Mouse (Mus musculus): ENCODE results near the gene Sptbn2. TPM values are rescaled to one million over a fixed set of nuclear protein-coding genes. Genes with fewer than 3 reads are reported as not detected.

Sptbn2 gene
- polyA plus RNA-seq (2014; fragmentation: Nextera tagmentation; extraction: Ambion mirVana) = 1.8 and 2.9 TPM in 2 replicates

GRCm38 (mm10) chr19:4711098-4711600 lies at the start of gene Sptbn2:
Sptbn2 (plus strand) TSS chr19:4711167.
- WGBS = 11% methylated on average over 13 of the region's 13 CpGs
- peaks cover 54% of the 10 kb centered on the region for H3K27me3 ChIP-seq (ENCODE audit: control insufficient read depth, insufficient read depth, low read length)

DNA sequence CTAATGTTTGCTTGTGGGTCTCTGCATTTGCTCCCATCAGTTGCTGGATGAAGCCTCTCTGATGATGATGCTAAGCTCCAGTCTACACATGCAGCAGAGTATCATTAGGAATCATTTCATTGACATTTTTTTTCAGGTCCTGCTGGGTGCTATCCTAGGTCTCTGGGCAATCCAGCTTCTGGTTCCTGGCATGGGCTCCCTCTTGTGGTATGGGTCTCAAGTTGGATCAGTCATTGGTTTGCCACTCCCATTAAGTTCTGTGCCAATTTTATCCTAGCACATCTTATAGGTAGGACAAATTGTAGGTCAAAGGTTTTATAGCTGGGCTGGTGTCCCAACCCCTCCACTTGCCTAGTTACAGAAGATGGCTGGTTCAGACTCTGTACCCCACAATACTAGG lies 44.2 kb upstream of the Sptbn2 start:
- Histone ChIP-seq H3K27ac (ENCODE audit: low read depth, low read length) (no peak overlapping the region), H3K9ac (ENCODE audit: low read depth, low read length) (no peak overlapping the region), H3K4me3 (ENCODE audit: low read length) (no peak overlapping the region), H3K27me3 (ENCODE audit: control insufficient read depth, insufficient read depth, low read length) (no peaks in the 10 kb centered on the region), H3K9me3 (ENCODE audit: control insufficient read depth, low read length) (no peaks in the 10 kb centered on the region), H3K4me2 (replicated peaks; ENCODE audit: low read depth, low read length) (no peak overlapping the region), H3K36me3 (ENCODE audit: control insufficient read depth, insufficient read depth, low read length) (no peaks in the 10 kb centered on the region), H3K4me1 (ENCODE audit: control insufficient read depth, insufficient read depth, low read length) (no peaks in the 10 kb centered on the region)
- ATAC-seq (ENCODE audit: low FRiP score, low TSS enrichment) = no peak

More at GRCm38 (mm10) chr19:4711098-4711600, at the start of gene Sptbn2:
- no peak within 1 kb of the TSS for H3K27ac ChIP-seq (ENCODE audit: low read depth, low read length)
- peaks cover 9% of the 10 kb centered on the region; the same call in 1 of the 2 replicates for H3K4me1 ChIP-seq (ENCODE audit: control insufficient read depth, insufficient read depth, low read length)
- H3K9me3 ChIP-seq (ENCODE audit: control insufficient read depth, low read length) = no peaks in the 10 kb centered on the region
- ATAC-seq (ENCODE audit: low FRiP score, low TSS enrichment) = peak; percentile 9; the same call in 1 of the 2 replicates
- peak within 1 kb of the TSS; percentile 100 for H3K4me2 ChIP-seq (replicated peaks; ENCODE audit: low read depth, low read length)
- H3K9ac ChIP-seq (ENCODE audit: low read depth, low read length) = peak within 1 kb of the TSS; percentile 63; the same call in 1 of the 2 replicates
- peak within 1 kb of the TSS; percentile 64 for H3K4me3 ChIP-seq (ENCODE audit: low read length)
- no peaks in the 10 kb centered on the region for H3K36me3 ChIP-seq (ENCODE audit: control insufficient read depth, insufficient read depth, low read length)

DNA sequence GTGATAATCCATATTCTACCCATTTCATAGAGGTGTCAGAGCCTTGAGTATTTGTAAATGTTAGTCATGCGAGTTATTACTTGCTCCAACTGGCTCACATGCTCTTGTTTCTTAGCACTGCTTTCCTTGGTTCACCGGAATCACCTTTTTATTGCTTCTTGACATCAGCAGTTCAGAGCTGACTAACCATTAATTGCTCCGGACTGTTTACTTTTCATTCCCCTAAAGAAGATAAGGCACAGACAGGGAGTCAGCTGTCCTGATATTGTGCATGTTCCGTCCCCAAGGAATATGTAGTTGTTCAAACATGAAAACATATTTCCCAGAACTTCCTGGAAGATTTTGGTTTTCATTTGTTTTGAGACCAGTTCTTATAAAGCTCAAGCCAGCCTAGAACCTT lies 40.2 kb upstream of the Sptbn2 start:
- no peaks in the 10 kb centered on the region for H3K36me3 ChIP-seq (ENCODE audit: control insufficient read depth, insufficient read depth, low read length)
- no peaks in the 10 kb centered on the region for H3K9me3 ChIP-seq (ENCODE audit: control insufficient read depth, low read length)
- H3K27ac ChIP-seq (ENCODE audit: low read depth, low read length) = no peak overlapping the region
- H3K4me1 ChIP-seq (ENCODE audit: control insufficient read depth, insufficient read depth, low read length) = no peaks in the 10 kb centered on the region
- no peak for ATAC-seq (ENCODE audit: low FRiP score, low TSS enrichment)
- no peak overlapping the region for H3K9ac ChIP-seq (ENCODE audit: low read depth, low read length)
- H3K4me2 ChIP-seq (replicated peaks; ENCODE audit: low read depth, low read length) = no peak overlapping the region
- no peak overlapping the region for H3K4me3 ChIP-seq (ENCODE audit: low read length)
- 26% methylated on average over 4 of the region's 4 CpGs for WGBS
- H3K27me3 ChIP-seq (ENCODE audit: control insufficient read depth, insufficient read depth, low read length) = no peaks in the 10 kb centered on the region

- Histone ChIP-seq H3K27ac (ENCODE audit: low read depth, low read length) (no peak overlapping the region), H3K27me3 (ENCODE audit: control insufficient read depth, insufficient read depth, low read length) (no peaks in the 10 kb centered on the region), H3K9ac (ENCODE audit: low read depth, low read length) (no peak overlapping the region), H3K4me1 (ENCODE audit: control insufficient read depth, insufficient read depth, low read length) (no peaks in the 10 kb centered on the region), H3K4me3 (ENCODE audit: low read length) (no peak overlapping the region), H3K36me3 (ENCODE audit: control insufficient read depth, insufficient read depth, low read length) (no peaks in the 10 kb centered on the region), H3K9me3 (ENCODE audit: control insufficient read depth, low read length) (no peaks in the 10 kb centered on the region), H3K4me2 (replicated peaks; ENCODE audit: low read depth, low read length) (no peak overlapping the region)
- 72% methylated on average over 6 of the region's 6 CpGs for WGBS
- ATAC-seq (ENCODE audit: low FRiP score, low TSS enrichment) = no peak
Measured at GRCm38 (mm10) chr19:4672401-4672800, 38.6 kb upstream of the Sptbn2 start.

GRCm38 (mm10) chr19:4694346-4694745 lies 16.6 kb upstream of the Sptbn2 start:
- ATAC-seq (ENCODE audit: low FRiP score, low TSS enrichment) = no peak
- Histone ChIP-seq H3K4me3 (ENCODE audit: low read length) (no peak overlapping the region), H3K36me3 (ENCODE audit: control insufficient read depth, insufficient read depth, low read length) (no peaks in the 10 kb centered on the region), H3K9me3 (ENCODE audit: control insufficient read depth, low read length) (no peaks in the 10 kb centered on the region), H3K27me3 (ENCODE audit: control insufficient read depth, insufficient read depth, low read length) (peaks cover 27% of the 10 kb centered on the region), H3K27ac (ENCODE audit: low read depth, low read length) (no peak overlapping the region), H3K4me1 (ENCODE audit: control insufficient read depth, insufficient read depth, low read length) (peaks cover 4% of the 10 kb centered on the region; the same call in 1 of the 2 replicates), H3K9ac (ENCODE audit: low read depth, low read length) (no peak overlapping the region), H3K4me2 (replicated peaks; ENCODE audit: low read depth, low read length) (no peak overlapping the region)
- WGBS = 68% methylated on average over 3 of the region's 3 CpGs

GRCm38 (mm10) chr19:4697121-4697520 lies 13.8 kb upstream of the Sptbn2 start:
- peaks cover 43% of the 10 kb centered on the region for H3K27me3 ChIP-seq (ENCODE audit: control insufficient read depth, insufficient read depth, low read length)
- no peaks in the 10 kb centered on the region for H3K36me3 ChIP-seq (ENCODE audit: control insufficient read depth, insufficient read depth, low read length)
- peaks cover 4% of the 10 kb centered on the region; the same call in 1 of the 2 replicates for H3K4me1 ChIP-seq (ENCODE audit: control insufficient read depth, insufficient read depth, low read length)
- H3K9ac ChIP-seq (ENCODE audit: low read depth, low read length) = no peak overlapping the region
- 92% methylated on average over 3 of the region's 3 CpGs for WGBS
- no peak overlapping the region for H3K4me2 ChIP-seq (replicated peaks; ENCODE audit: low read depth, low read length)
- H3K27ac ChIP-seq (ENCODE audit: low read depth, low read length) = no peak overlapping the region
- H3K4me3 ChIP-seq (ENCODE audit: low read length) = no peak overlapping the region
- H3K9me3 ChIP-seq (ENCODE audit: control insufficient read depth, low read length) = no peaks in the 10 kb centered on the region
- ATAC-seq (ENCODE audit: low FRiP score, low TSS enrichment) = no peak

GRCm38 (mm10) chr19:4697721-4698120 lies 13.2 kb upstream of the Sptbn2 start:
- H3K9me3 ChIP-seq (ENCODE audit: control insufficient read depth, low read length) = no peaks in the 10 kb centered on the region
- 0 out of 2 replicates have a peak, but pooled peaks have one; percentile 4 for ATAC-seq (ENCODE audit: low FRiP score, low TSS enrichment)
- peak overlapping the region; percentile 56 for H3K4me3 ChIP-seq (ENCODE audit: low read length)
- no peak overlapping the region for H3K27ac ChIP-seq (ENCODE audit: low read depth, low read length)
- H3K36me3 ChIP-seq (ENCODE audit: control insufficient read depth, insufficient read depth, low read length) = no peaks in the 10 kb centered on the region
- H3K4me2 ChIP-seq (replicated peaks; ENCODE audit: low read depth, low read length) = peak overlapping the region; percentile 88
- H3K27me3 ChIP-seq (ENCODE audit: control insufficient read depth, insufficient read depth, low read length) = peaks cover 43% of the 10 kb centered on the region
- H3K4me1 ChIP-seq (ENCODE audit: control insufficient read depth, insufficient read depth, low read length) = peaks cover 4% of the 10 kb centered on the region; the same call in 1 of the 2 replicates
- 74% methylated on average over 9 of the region's 9 CpGs for WGBS
- peak overlapping the region; percentile 52 for H3K9ac ChIP-seq (ENCODE audit: low read depth, low read length)

DNA sequence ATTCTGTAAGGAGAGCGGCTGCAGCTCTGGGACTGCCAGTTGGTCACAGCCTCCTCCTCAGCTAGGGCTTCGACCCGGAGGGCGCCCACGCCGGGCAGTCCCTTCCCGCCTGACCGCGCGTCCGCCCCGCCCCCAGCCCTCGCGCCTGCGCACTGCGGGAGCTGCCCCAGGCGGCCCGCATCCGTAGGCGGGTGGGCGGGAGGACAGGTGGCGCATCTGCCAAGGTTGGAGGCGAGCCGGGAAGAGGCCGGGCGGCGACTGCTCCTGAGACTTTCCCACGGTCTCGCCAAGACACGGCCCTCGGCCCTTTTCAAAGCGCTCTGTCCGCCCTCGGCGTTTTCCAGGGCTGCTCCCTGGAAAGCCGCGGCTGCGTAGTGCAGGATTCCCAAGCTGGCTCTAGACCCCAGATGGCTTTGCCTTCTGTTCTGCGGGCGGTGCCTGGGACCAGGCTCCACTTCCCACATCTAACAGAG lies 12.7 kb upstream of the Sptbn2 start, which contains the start of gene Gm960:
Gene Gm960, minus strand, starts transcription at position 464 of the 473 bp plus-strand sequence.
- no peaks in the 10 kb centered on the region for H3K9me3 ChIP-seq (ENCODE audit: control insufficient read depth, low read length)
- H3K27ac ChIP-seq (ENCODE audit: low read depth, low read length) = no peak within 1 kb of the TSS
- peak within 1 kb of the TSS; percentile 52 for H3K9ac ChIP-seq (ENCODE audit: low read depth, low read length)
- ATAC-seq (ENCODE audit: low FRiP score, low TSS enrichment) = peak; percentile 90
- H3K36me3 ChIP-seq (ENCODE audit: control insufficient read depth, insufficient read depth, low read length) = no peaks in the 10 kb centered on the region
- WGBS = under 1% methylated on average over 40 of the region's 40 CpGs
- peaks cover 43% of the 10 kb centered on the region for H3K27me3 ChIP-seq (ENCODE audit: control insufficient read depth, insufficient read depth, low read length)
- peaks cover 4% of the 10 kb centered on the region; the same call in 1 of the 2 replicates for H3K4me1 ChIP-seq (ENCODE audit: control insufficient read depth, insufficient read depth, low read length)
- H3K4me3 ChIP-seq (ENCODE audit: low read length) = peak within 1 kb of the TSS; percentile 56
- peak within 1 kb of the TSS; percentile 88 for H3K4me2 ChIP-seq (replicated peaks; ENCODE audit: low read depth, low read length)

GRCm38 (mm10) chr19:4698856-4699255 lies 12.1 kb upstream of the Sptbn2 start:
- no peaks in the 10 kb centered on the region for H3K9me3 ChIP-seq (ENCODE audit: control insufficient read depth, low read length)
- peaks cover 43% of the 10 kb centered on the region for H3K27me3 ChIP-seq (ENCODE audit: control insufficient read depth, insufficient read depth, low read length)
- H3K4me2 ChIP-seq (replicated peaks; ENCODE audit: low read depth, low read length) = no peak overlapping the region
- H3K9ac ChIP-seq (ENCODE audit: low read depth, low read length) = no peak overlapping the region
- no peaks in the 10 kb centered on the region for H3K36me3 ChIP-seq (ENCODE audit: control insufficient read depth, insufficient read depth, low read length)
- 40% methylated on average over 8 of the region's 8 CpGs for WGBS
- H3K4me3 ChIP-seq (ENCODE audit: low read length) = peak overlapping the region; percentile 56; the same call in 1 of the 2 replicates
- H3K27ac ChIP-seq (ENCODE audit: low read depth, low read length) = no peak overlapping the region
- peaks cover 4% of the 10 kb centered on the region; the same call in 1 of the 2 replicates for H3K4me1 ChIP-seq (ENCODE audit: control insufficient read depth, insufficient read depth, low read length)
- no peak for ATAC-seq (ENCODE audit: low FRiP score, low TSS enrichment)
